Mouse (Mus musculus) stomach, postnatal 0 days (tissue): ENCODE measurements at regions not wholly inside any gene's neighbourhood (a gene's known extent, or its start where the extent isn't known, plus 50 kb on each side); places are given as distances from the start of the nearest gene placed in this dataset.

Experiments
- ATAC-seq: fragments of 200-750 bp; cut with Nextera tagmentation; 2 replicates; pipeline ENCODE4 v1.8.0; 2017; ENCODE audit not compliant: low FRiP score, low TSS enrichment
- DNase-seq: peaks from one replicate; pipeline ENCODE4 v3.0.0-alpha.2; 2016; ENCODE audit warnings: low spot score
- H3K27ac ChIP-seq: fragments of 300-500 bp; sonication (generic); replicated peaks from 2 replicates; pipeline ENCODE4 v1.5.1; 2014; ENCODE audit warnings: mild to moderate bottlenecking, control low read depth
- H3K27me3 ChIP-seq: fragments of 300-500 bp; sonication (generic); 2 replicates; pipeline ENCODE4 v1.6.1; 2014; ENCODE audit warnings: low read length; ENCODE audit not compliant: control insufficient read depth, insufficient read depth
- H3K36me3 ChIP-seq: fragments of 300-500 bp; sonication (generic); 2 replicates; pipeline ENCODE4 v1.6.1; 2014; ENCODE audit warnings: low read length, mixed read lengths; ENCODE audit not compliant: control insufficient read depth, insufficient read depth
- H3K4me1 ChIP-seq: fragments of 300-500 bp; sonication (generic); replicated peaks from 2 replicates; pipeline ENCODE4 v1.6.1; 2014; ENCODE audit warnings: antibody characterized with exemption; ENCODE audit not compliant: control insufficient read depth, insufficient read depth
- H3K4me2 ChIP-seq: fragments of 300-500 bp; sonication (generic); replicated peaks from 2 replicates; pipeline ENCODE4 v1.6.1; 2014; ENCODE audit warnings: low read depth, mild to moderate bottlenecking, control low read depth, moderate library complexity
- H3K4me3 ChIP-seq: fragments of 300-500 bp; sonication (generic); 2 replicates; pipeline ENCODE4 v1.5.1; 2014; ENCODE audit warnings: low read depth, low read length, control low read depth
- H3K9ac ChIP-seq: fragments of 300-500 bp; sonication (generic); 2 replicates; pipeline ENCODE4 v1.6.1; 2014; ENCODE audit warnings: mild to moderate bottlenecking, low read length, control low read depth, mixed read lengths
- H3K9me3 ChIP-seq: fragments of 300-500 bp; sonication (generic); 2 replicates; pipeline ENCODE4 v1.6.1; 2016; ENCODE audit warnings: low read length; ENCODE audit not compliant: control insufficient read depth
- CTCF ChIP-seq: IDR thresholded peaks from 2 replicates; pipeline ENCODE4 v1.5.1; 2016; ENCODE audit warnings: antibody characterized with exemption, low read depth, mild to moderate bottlenecking, moderate library complexity
- EP300 ChIP-seq: optimal IDR thresholded peaks from 2 replicates; pipeline ENCODE3; 2016; ENCODE audit warnings: antibody characterized with exemption
- WGBS: fragments of 180-500 bp; shearing (Covaris S2); extraction: QIAGEN DNeasy Blood & Tissue Kit; methylation state at CpG from one replicate; pipeline ENCODE4 v1.1.7; 2014; 5-methylcytosine and 5-hydroxymethylcytosine counted together

GRCm38 (mm10) chr13:112237377-112237776 is 50.9 kb upstream of the Ankrd55 start:
- Histone ChIP-seq H3K4me1 (no peaks in the 10 kb centered on the region), H3K4me3 (no peak overlapping the region), H3K9me3 (no peaks in the 10 kb centered on the region), H3K4me2 (no peak overlapping the region), H3K36me3 (no peaks in the 10 kb centered on the region), H3K27ac (0 out of 2 replicates have a peak overlapping the region, but pooled peaks have one; percentile 4), H3K9ac (no peak overlapping the region), H3K27me3 (no peaks in the 10 kb centered on the region)
- 62% methylated on average over 5 of the region's 5 CpGs for WGBS
- TF ChIP-seq EP300: no peak
- no peak for TF ChIP-seq CTCF
- ATAC-seq (no peak), DNase-seq (no peak)

- Histone ChIP-seq H3K4me1 (no peaks in the 10 kb centered on the region), H3K4me3 (no peak overlapping the region), H3K36me3 (no peaks in the 10 kb centered on the region), H3K27ac (no peak overlapping the region), H3K9me3 (no peaks in the 10 kb centered on the region), H3K4me2 (no peak overlapping the region), H3K9ac (no peak overlapping the region), H3K27me3 (no peaks in the 10 kb centered on the region)
- no peak for TF ChIP-seq EP300
- TF ChIP-seq CTCF: no peak
- DNase-seq (no peak), ATAC-seq (no peak)
- WGBS: 63% methylated on average over 4 of the region's 4 CpGs
Measured at GRCm38 (mm10) chr13:112237917-112238316, 50.3 kb upstream of the Ankrd55 start.
